Mouse (Mus musculus): Measurements from ENCODE around the gene Lipa.

DNA sequence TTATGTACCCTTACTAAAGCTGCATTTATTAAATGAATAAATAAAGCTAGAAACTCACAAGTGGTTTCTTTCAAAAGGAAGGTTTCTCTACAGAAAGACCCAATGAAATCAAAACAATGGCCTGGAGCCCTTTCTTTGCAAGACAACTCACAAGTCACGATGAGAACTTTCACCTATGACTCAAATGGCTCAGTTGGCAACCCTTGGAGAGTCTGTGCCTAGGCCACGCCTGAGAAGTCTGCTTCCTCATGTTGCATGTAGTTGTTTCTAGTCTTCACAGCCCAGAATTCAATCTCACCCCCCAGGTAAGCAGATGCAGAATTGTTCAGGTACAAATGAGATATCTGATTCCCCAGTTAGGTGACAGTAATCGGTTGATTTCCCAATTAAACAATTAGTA is 7.6 kb downstream of the Lipa start:
- no peak for TF ChIP-seq CTCF (IDR thresholded peaks at IDR 0.05; ENCODE audit: insufficient read depth, low read depth, low read length)
- no peak for TF ChIP-seq POLR2A (IDR thresholded peaks at IDR 0.05; ENCODE audit: insufficient read depth, low read depth, low read length)

Data from olfactory bulb, adult 2 months (tissue).